Mouse (Mus musculus) T-helper 2 cell (primary cell): ENCODE results near the gene Ass1.
"Not testable (repeated sequence)": the region's sequence is repeated elsewhere in the genome, so short reads cannot be mapped to it uniquely, and the experiment has no call there.

Experiments
- in situ Hi-C: fragments of 300-600 bp; cut with MboI, MseI; formaldehyde crosslinking; loops from one replicate; pipeline ENCODE4 v1.15.1; 2025; ENCODE audit warnings: high pct_unique_total_duplicates

Ass1 gene

GRCm38 (mm10) chr2:31524641-31525040, 54.6 kb downstream of the Ass1 start:
- in situ Hi-C loops: no loop called here

GRCm38 (mm10) chr2:31525778-31526177, 55.8 kb downstream of the Ass1 start:
- in situ Hi-C loops: no loop called here

GRCm38 (mm10) chr2:31530201-31530600, 60.2 kb downstream of the Ass1 start:
- in situ Hi-C loops: no loop called here

GRCm38 (mm10) chr2:31537054-31537453, 67.0 kb downstream of the Ass1 start:
- in situ Hi-C loops: no loop called here

DNA sequence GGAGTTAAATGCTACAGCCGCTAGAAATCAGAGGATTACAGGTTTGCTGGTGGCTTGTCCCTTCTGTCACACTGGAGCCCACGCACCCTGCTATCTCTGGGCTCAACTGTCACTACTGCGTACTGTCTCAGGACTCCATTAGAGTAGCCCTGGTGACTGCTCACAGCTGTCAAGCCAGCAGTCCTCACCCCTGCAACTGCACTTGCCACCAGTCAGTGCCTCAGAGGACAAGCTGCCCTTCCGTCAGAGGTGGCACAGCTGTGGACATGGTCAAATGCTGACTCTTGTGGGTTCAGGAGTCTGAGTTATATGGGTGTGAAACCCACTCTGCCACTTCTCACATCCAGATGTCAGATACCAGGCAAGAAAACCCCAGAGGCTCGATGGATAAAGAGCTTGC, 68.7 kb downstream of the Ass1 start:
- in situ Hi-C loops: no loop called here

- in situ Hi-C loops: no loop called here
Observed at GRCm38 (mm10) chr2:31541581-31541980, 71.6 kb downstream of the Ass1 start.

DNA sequence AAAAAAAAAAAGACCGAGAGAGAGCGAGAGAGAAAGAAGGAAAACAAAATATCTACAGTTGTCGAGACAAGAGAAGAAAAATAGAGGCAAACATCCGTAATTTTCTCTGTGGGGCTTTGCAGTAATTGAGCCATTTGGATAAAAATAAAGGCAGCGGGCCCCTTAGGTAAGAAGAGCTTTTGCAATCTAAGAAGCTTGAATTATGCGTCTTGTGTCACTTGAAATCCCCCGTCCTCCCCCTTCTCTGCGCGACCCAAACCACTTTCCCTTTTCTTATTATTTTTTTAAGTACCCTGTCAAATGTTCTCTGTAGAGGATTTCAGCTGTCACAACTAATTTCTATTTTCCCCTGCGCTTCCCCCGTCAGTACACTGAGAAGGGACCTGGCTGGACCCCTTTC, 77.7 kb downstream of the Ass1 start:
- in situ Hi-C loops: no loop called here

- in situ Hi-C loops: no loop called here
Observed at GRCm38 (mm10) chr2:31550503-31550902, 80.5 kb downstream of the Ass1 start.

- in situ Hi-C loops: not testable (repeated sequence)
Observed at GRCm38 (mm10) chr2:31551351-31551750, 81.3 kb downstream of the Ass1 start.

- in situ Hi-C loops: no loop called here
Observed at GRCm38 (mm10) chr2:31551971-31552370, 82.0 kb downstream of the Ass1 start.

DNA sequence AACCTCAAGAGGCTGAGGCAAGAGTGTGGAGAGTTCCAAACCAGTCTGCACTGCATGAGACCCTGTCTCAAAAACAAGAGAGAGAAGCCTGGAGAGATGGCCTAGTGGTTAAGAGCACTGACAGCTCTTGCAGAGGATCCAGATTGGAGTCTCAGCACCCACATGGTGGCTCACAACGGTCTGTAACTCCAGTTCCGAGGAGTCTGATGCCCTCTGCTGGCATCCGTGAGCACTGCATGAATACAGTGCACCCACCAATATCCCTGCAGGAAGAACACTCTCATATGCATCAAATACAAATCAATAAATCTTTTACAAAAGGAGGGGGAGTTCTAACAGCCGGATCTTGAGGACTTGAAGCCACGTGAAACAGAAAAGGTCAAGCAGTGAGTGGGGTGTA, 84.6 kb downstream of the Ass1 start:
- in situ Hi-C loops: no loop called here
